Mouse (Mus musculus): ENCODE data around the gene H2-M11.

Gene H2-M11

DNA sequence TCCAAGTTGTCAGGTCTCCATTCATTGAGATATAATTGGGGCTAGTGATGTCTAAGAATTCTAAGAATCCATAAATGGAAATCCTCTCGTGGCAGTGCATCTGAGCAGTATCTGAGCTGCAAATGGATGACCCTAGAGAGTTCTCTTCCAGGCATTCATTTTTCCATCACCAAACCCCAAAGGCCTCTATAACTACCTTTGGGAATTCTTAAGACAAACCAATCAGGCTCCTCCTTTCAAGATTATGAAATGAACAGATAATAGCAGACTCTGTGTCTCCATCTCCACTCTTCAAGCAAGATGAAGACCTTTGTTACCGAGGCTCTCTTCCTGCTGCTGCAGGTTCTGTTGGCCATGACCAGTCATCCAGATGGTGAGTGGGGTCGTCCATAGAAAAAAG, at the start of gene H2-M11:
Gene H2-M11 (plus strand): TSS at position 301 of the 400 bp plus-strand sequence.
- no peak for DNase-seq

DNA sequence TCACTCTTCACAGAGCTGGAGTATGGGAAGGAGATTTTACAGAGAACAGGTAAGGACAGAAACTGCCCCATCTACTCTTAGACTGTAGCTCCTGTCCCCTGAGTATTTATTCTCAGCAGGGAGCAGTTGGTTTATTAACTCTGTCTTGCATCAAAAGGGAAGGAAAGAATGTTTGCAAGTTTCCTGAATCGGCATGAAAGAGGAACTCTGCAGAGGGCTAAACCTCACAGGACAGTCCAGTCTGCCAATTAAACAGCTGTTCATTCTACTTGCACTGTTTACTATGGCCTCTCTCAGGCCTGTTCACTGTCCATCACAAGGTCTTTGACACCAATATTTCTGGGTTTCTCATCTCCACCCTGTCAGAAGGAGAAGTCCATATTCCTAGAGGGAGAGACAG, 46.4 kb upstream of the H2-M11 start:
- DNase-seq = no peak

DNA sequence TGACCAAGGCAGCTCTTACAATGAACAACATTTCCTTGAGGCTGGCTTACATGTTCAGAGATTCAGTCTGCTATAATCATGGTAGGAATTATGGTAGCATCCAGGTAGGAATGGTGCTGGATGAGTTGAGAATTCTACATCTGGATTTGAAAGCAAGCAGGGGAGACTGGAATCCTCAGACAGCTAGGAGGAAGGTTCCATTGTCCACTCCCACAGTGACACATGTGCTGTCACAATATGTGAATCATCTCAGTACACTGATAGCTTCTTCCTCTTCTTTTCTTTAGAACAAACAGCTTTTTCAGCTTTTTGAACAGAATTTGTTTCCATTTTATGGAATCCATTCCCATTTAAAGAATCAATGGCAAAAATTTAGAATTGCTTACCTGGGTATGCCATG, 43.0 kb upstream of the H2-M11 start:
- DNase-seq = no peak
